Mouse (Mus musculus) kidney, postnatal 36 days (tissue): ENCODE data around the gene Gabarapl2.

Experiments
- DNase-seq, 2 experiments: peaks; one replicate each; pipeline ENCODE4 v3.0.0; 2021 to 2022; ENCODE audit warnings: mixed read lengths in 2 of 2

The Gabarapl2 gene

GRCm38 (mm10) chr8:111968541-111968940, 28.0 kb downstream of the Gabarapl2 start:
- no peak for DNase-seq

- no peak for DNase-seq
Observed at GRCm38 (mm10) chr8:111968991-111969390, 28.5 kb downstream of the Gabarapl2 start.

GRCm38 (mm10) chr8:111974138-111974537, 33.6 kb downstream of the Gabarapl2 start:
- no peak for DNase-seq

- no peak for DNase-seq
Observed at GRCm38 (mm10) chr8:111975706-111976105, 35.2 kb downstream of the Gabarapl2 start.

GRCm38 (mm10) chr8:111976326-111976725, 35.8 kb downstream of the Gabarapl2 start:
- no peak for DNase-seq

GRCm38 (mm10) chr8:111978147-111978546, 37.6 kb downstream of the Gabarapl2 start:
- DNase-seq: no peak

- DNase-seq: peak; percentile 7 to 47
Observed at GRCm38 (mm10) chr8:111982116-111982515, 41.6 kb downstream of the Gabarapl2 start.

- no peak for DNase-seq
Observed at GRCm38 (mm10) chr8:111984511-111984910, 44.0 kb downstream of the Gabarapl2 start.

- DNase-seq: peak; percentile 71 to 91
Observed at GRCm38 (mm10) chr8:111989911-111990310, 49.4 kb downstream of the Gabarapl2 start.

GRCm38 (mm10) chr8:111991278-111991677, 50.8 kb downstream of the Gabarapl2 start:
- DNase-seq: no peak

GRCm38 (mm10) chr8:111992013-111992702, 51.7 kb downstream of the Gabarapl2 start, which contains the start of gene Adat1:
Gene Adat1 (minus strand): TSS chr8:111992302.
- DNase-seq: peak; percentile 90 to 94

GRCm38 (mm10) chr8:111992703-111993039, 52.2 kb downstream of the Gabarapl2 start:
- DNase-seq: no peak
